Comparison of ENCODE assay signal across 8 mouse cellular contexts in genomic region chr9:20652260-20652658, GRCm38 (mm10). TPM values are rescaled to one million over a fixed set of nuclear protein-coding genes. Genes with fewer than 3 reads are reported as not detected.
DNase-seq lines count a peak whose midpoint lies in the region; ATAC-seq and TF ChIP-seq lines count a peak whose summit lies in the region.

No protein-coding gene starts in this region.

- in situ Hi-C loops in ES-E14 (cut with MboI; ENCODE audit: low sequenced_read_pairs in 2 of 2, unreplicated experiment in 2 of 2): no loop called here

- H3K4me1 ChIP-seq in heart, embryonic 13.5 days: peaks cover 43% of the 10 kb centered on the region
- H3K4me1 ChIP-seq in ES-E14 (ENCODE audit: control insufficient read depth in 2 of 2, insufficient read depth in 2 of 2, low read length in 2 of 2, poor library complexity in 1 of 2): peaks cover 4 to 11% of the 10 kb centered on the region in 2 experiments; a peak in 2 of 4 replicates
- peaks cover 15% of the 10 kb centered on the region for H3K4me1 ChIP-seq in forebrain, postnatal 0 days (ENCODE audit: insufficient read depth)

- DNase-seq in heart, postnatal 4 days: no peak
- no peak for DNase-seq in ES-E14 (ENCODE audit: low read depth, low spot score)
- no peak for DNase-seq in forebrain, postnatal 0 days
- DNase-seq in adrenal gland, adult 8-10 months: no peak
- DNase-seq in kidney, adult 8-10 months: no peak
- no peak for DNase-seq in gastrocnemius, postnatal 25 days

- WGBS in heart, embryonic 13.5 days: under 1% methylated on average over 25 of the region's 25 CpGs
- WGBS in forebrain, postnatal 0 days: 4% methylated on average over 24 of the region's 25 CpGs

- H3K36me3 ChIP-seq in heart, embryonic 13.5 days: peaks cover 61% of the 10 kb centered on the region
- H3K36me3 ChIP-seq in ES-E14 (ENCODE audit: control insufficient read depth, insufficient read depth, low read length, poor library complexity, severe bottlenecking): peaks cover 30% of the 10 kb centered on the region
- H3K36me3 ChIP-seq in forebrain, postnatal 0 days (ENCODE audit: insufficient read depth): peaks cover 51% of the 10 kb centered on the region

- peak overlapping the region; percentile 42 for H3K27ac ChIP-seq in heart, embryonic 13.5 days (replicated peaks)
- H3K27ac ChIP-seq in ES-E14 (ENCODE audit: insufficient read depth, low read depth, low read length, poor library complexity, severe bottlenecking): peak overlapping the region; percentile 4; the same call in 1 of the 2 replicates
- peak overlapping the region; percentile 80 for H3K27ac ChIP-seq in forebrain, postnatal 0 days (ENCODE audit: low read depth, low read length)

- H3K4me2 ChIP-seq in heart, embryonic 13.5 days: peak overlapping the region; percentile 90
- peak overlapping the region; percentile 81 for H3K4me2 ChIP-seq in forebrain, postnatal 0 days (ENCODE audit: low read depth)

- H3K4me3 ChIP-seq in heart, embryonic 13.5 days: peak overlapping the region; percentile 97
- peak overlapping the region; percentile 84 to 91 for H3K4me3 ChIP-seq in ES-E14 (ENCODE audit: insufficient read depth in 1 of 2, low read depth in 1 of 2, low read length in 2 of 2, poor library complexity in 1 of 2, severe bottlenecking in 1 of 2)
- peak overlapping the region; percentile 95 for H3K4me3 ChIP-seq in forebrain, postnatal 0 days (ENCODE audit: low read depth, low read length)

- peak overlapping the region; percentile 95 for H3K9ac ChIP-seq in heart, embryonic 13.5 days
- H3K9ac ChIP-seq in ES-E14 (ENCODE audit: insufficient read depth, low read depth, low read length, poor library complexity, severe bottlenecking): peak overlapping the region; percentile 98
- H3K9ac ChIP-seq in forebrain, postnatal 0 days: peak overlapping the region; percentile 82

- no peaks in the 10 kb centered on the region for H3K27me3 ChIP-seq in heart, embryonic 13.5 days (replicated peaks)
- H3K27me3 ChIP-seq in forebrain, postnatal 0 days (ENCODE audit: insufficient read depth, low read length): no peaks in the 10 kb centered on the region

- no peaks in the 10 kb centered on the region for H3K9me3 ChIP-seq in heart, embryonic 13.5 days
- no peaks in the 10 kb centered on the region for H3K9me3 ChIP-seq in ES-E14 (ENCODE audit: control insufficient read depth, insufficient read depth, low read depth, low read length)
- H3K9me3 ChIP-seq in forebrain, postnatal 0 days (ENCODE audit: low read length): no peaks in the 10 kb centered on the region

- peak; percentile 21 for ATAC-seq in heart, embryonic 13.5 days (ENCODE audit: extremely low read depth, insufficient number of reproducible peaks, low FRiP score, low TSS enrichment)
- no peak; the same call in 1 of the 2 replicates for ATAC-seq in forebrain, postnatal 0 days
- peak; percentile 9 for ATAC-seq in megakaryocyte progenitor cell, adult 5-6 weeks (replicated peaks; ENCODE audit: poor library complexity)

- no peak for TF ChIP-seq CTCF in forebrain, postnatal 0 days (IDR thresholded peaks at IDR 0.05; ENCODE audit: low read depth)

TF ChIP-seq in ES-E14, 5 proteins besides CTCF, POLR2A, EP300 and RAD21:
- TF ChIP-seq CHD2 (IDR thresholded peaks at IDR 0.05; ENCODE audit: low read depth, low read length) (no peak), MAFK (IDR thresholded peaks at IDR 0.05; ENCODE audit: insufficient read depth, low read depth, low read length) (no peak), ZNF384 (IDR thresholded peaks at IDR 0.05; ENCODE audit: low read depth, low read length) (no peak), ZC3H11A (IDR thresholded peaks at IDR 0.05; ENCODE audit: borderline replicate concordance, low read depth, low read length) (no peak), HCFC1 (IDR thresholded peaks at IDR 0.05; ENCODE audit: borderline replicate concordance, insufficient read depth, low read length) (no peak)

RNA-seq across cellular contexts. Expression of gene Pin1, which starts 0.4 kb away (rescaled TPM):
- 47.5 and 53.1 TPM in 2 replicates for polyA plus RNA-seq in heart, embryonic 13.5 days (2015; fragmentation: Nextera tagmentation; extraction: Ambion mirVana)
- total RNA-seq in heart, postnatal 4 days (2021): 10 to 100 TPM; 20.5 to 22.1 TPM
- 58.6 and 66.6 TPM in 2 replicates for total RNA-seq in ES-E14 (2012; rRNA removed)
- 38.8 and 46.6 TPM in 2 replicates for total RNA-seq in forebrain, postnatal 0 days (2014; rRNA removed)
- polyA plus RNA-seq in forebrain, postnatal 0 days (2015; fragmentation: Nextera tagmentation; extraction: Ambion mirVana): 62.0 and 76.0 TPM in 2 replicates
- total RNA-seq in megakaryocyte progenitor cell, adult 5-6 weeks (2015): 14.7 and 18.5 TPM in 2 replicates
- total RNA-seq in megakaryocyte progenitor cell, adult 5-6 weeks (2017): 14.7 and 19.1 TPM in 2 replicates
- 10 to 100 TPM; 29.0 to 30.9 (median 30.3) TPM for total RNA-seq in adrenal gland, adult 8-10 months (2022)
- 10 to 100 TPM; 13.0 to 14.1 TPM for total RNA-seq in gastrocnemius, postnatal 25 days (2021)

RNA-seq across cellular contexts. Expression of gene Fbxl12, which starts 7.7 kb away (rescaled TPM):
- polyA plus RNA-seq in heart, embryonic 13.5 days (2015; fragmentation: Nextera tagmentation; extraction: Ambion mirVana): 14.9 and 15.7 TPM in 2 replicates
- total RNA-seq in heart, postnatal 4 days (2021): 10 to 100 TPM; 16.1 to 16.5 TPM
- 13.0 and 14.5 TPM in 2 replicates for total RNA-seq in ES-E14 (2012; rRNA removed)
- 15.6 and 18.7 TPM in 2 replicates for total RNA-seq in forebrain, postnatal 0 days (2014; rRNA removed)
- 12.5 and 13.4 TPM in 2 replicates for polyA plus RNA-seq in forebrain, postnatal 0 days (2015; fragmentation: Nextera tagmentation; extraction: Ambion mirVana)
- total RNA-seq in megakaryocyte progenitor cell, adult 5-6 weeks (2015): 8.3 and 17.3 TPM in 2 replicates
- 4.2 and 6.4 TPM in 2 replicates for total RNA-seq in megakaryocyte progenitor cell, adult 5-6 weeks (2017)
- total RNA-seq in adrenal gland, adult 8-10 months (2022): 10 to 100 TPM; 18.1 to 39.2 (median 25.6) TPM
- 1 to 10 TPM; 4.7 to 5.1 TPM for total RNA-seq in gastrocnemius, postnatal 25 days (2021)

RNA-seq across cellular contexts. Expression of gene Ubl5, which starts 9.6 kb away (rescaled TPM):
- polyA plus RNA-seq in heart, embryonic 13.5 days (2015; fragmentation: Nextera tagmentation; extraction: Ambion mirVana): 327 and 367 TPM in 2 replicates
- total RNA-seq in heart, postnatal 4 days (2021): 100 to 1,000 TPM; 213 to 225 TPM
- 185 and 224 TPM in 2 replicates for total RNA-seq in ES-E14 (2012; rRNA removed)
- total RNA-seq in forebrain, postnatal 0 days (2014; rRNA removed): 166 and 215 TPM in 2 replicates
- polyA plus RNA-seq in forebrain, postnatal 0 days (2015; fragmentation: Nextera tagmentation; extraction: Ambion mirVana): 533 and 690 TPM in 2 replicates
- total RNA-seq in megakaryocyte progenitor cell, adult 5-6 weeks (2015): 420 and 464 TPM in 2 replicates
- total RNA-seq in megakaryocyte progenitor cell, adult 5-6 weeks (2017): 94.8 and 151 TPM in 2 replicates
- total RNA-seq in adrenal gland, adult 8-10 months (2022): 100 to 1,000 TPM; 273 to 388 (median 339) TPM
- 100 to 1,000 TPM; 168 to 183 TPM for total RNA-seq in gastrocnemius, postnatal 25 days (2021)

Comparison
In these comparisons a context has a peak if more than half of its experiments do, and no peak if none do; other contexts are left out.
1. H3K27ac ChIP-seq: peak in every context shown above with its lines; median percentile 80 in forebrain, postnatal 0 days; 42 in heart, embryonic 13.5 days; 4 in ES-E14.